Mouse (Mus musculus): ENCODE data around the gene Gtsf1.

Gtsf1 gene

GRCm38 (mm10) chr15:103377752-103378664 lies 52.3 kb downstream of the Gtsf1 start:
- no peak for DNase-seq

- DNase-seq = no peak
These were observed 53.4 kb downstream of the Gtsf1 start for GRCm38 (mm10) chr15:103376837-103377269.

DNA sequence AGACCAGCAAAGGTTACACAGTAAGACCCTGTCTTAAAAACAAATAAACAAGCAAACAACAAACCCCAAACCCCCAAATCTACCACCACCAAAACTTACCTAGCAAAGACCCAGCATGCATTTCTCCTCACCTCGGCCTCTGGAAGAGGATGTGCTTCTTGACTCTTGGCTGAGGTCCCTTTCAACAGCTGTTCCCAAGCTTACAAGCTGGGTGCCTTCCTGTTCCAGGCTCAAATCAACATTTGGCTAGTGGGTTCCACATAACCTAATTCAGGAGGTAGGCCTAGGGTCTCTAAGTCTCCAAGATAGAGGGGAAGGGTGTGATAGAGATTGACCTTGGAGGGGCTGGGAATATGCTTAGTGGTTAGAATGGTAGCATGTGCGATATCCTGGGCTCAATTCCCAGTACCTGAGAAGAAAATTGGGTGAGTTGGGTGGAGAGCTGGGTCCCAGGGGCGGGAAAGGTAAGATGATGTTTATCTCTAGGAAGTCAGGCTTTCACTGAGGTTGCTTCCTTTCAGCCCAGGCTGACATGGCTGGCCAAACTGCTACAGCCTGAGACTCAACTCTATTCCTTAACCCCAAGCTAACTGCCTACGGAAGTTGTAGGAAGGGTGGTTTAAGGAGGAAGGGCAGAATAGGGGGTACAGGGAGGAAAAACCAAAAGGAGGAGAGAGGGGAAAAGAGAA lies 55.0 kb downstream of the Gtsf1 start:
- DNase-seq = no peak

DNA sequence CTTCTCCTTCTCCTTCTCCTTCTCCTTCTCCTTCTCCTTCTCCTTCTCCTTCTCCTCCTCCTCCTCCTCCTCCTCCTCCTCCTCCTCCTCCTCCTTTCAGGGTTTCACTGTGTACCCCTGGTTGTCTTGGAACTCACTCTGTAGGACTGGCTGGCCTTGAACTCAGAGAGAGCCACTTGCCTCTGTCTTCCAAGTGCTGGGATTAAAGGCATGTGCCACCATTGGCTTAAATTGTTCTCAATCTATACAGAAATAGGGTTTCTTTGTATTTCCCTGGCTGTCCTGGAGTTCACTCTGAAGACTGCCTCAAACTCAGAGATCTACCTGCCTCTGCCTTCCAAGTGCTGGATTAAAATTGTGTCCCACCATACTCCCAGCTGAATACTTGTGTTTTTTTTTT lies 57.8 kb downstream of the Gtsf1 start:
- DNase-seq = no peak

DNA sequence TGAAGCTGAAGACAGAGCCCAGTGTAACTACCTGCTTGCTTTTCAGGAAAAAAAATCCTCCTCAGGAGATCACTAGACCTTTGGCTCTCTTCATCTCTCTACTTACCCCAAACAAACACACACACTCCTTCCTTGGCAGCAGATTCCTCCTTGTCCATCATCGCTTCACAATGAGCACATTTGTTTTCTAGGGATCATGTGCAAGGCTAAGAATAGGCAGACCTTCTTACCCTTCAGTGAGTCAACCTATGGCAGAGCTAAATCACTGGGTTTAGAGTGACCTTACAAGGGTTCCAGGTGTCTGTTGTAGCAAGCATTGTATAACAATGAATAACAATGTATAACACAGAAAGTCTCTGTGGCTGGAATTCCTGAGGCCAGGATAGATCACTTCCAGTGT lies 58.5 kb downstream of the Gtsf1 start:
- DNase-seq = no peak

- DNase-seq = no peak
These were observed 59.1 kb downstream of the Gtsf1 start for GRCm38 (mm10) chr15:103371208-103371607.

GRCm38 (mm10) chr15:103370462-103370861 lies 59.8 kb downstream of the Gtsf1 start:
- DNase-seq = no peak

DNA sequence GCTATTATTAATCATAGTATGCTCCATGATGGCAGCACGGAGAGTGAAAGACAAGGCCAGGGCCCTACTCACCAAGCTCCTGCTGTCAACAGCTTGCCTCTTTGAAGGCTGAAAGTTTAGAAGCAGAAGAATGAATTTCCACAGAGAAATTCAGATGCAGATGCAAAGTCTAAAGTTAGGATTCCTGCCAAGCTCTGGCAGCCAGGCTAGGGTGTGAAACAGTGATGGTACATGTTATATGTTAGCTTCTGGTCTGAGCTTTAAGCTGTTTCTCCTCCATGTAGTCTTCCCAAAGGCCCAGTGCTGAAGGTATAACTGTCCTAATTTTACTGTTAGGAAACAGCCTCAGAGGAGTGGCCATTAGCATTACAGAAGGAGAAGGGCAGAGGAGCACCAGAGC lies 61.1 kb downstream of the Gtsf1 start:
- no peak for DNase-seq

DNA sequence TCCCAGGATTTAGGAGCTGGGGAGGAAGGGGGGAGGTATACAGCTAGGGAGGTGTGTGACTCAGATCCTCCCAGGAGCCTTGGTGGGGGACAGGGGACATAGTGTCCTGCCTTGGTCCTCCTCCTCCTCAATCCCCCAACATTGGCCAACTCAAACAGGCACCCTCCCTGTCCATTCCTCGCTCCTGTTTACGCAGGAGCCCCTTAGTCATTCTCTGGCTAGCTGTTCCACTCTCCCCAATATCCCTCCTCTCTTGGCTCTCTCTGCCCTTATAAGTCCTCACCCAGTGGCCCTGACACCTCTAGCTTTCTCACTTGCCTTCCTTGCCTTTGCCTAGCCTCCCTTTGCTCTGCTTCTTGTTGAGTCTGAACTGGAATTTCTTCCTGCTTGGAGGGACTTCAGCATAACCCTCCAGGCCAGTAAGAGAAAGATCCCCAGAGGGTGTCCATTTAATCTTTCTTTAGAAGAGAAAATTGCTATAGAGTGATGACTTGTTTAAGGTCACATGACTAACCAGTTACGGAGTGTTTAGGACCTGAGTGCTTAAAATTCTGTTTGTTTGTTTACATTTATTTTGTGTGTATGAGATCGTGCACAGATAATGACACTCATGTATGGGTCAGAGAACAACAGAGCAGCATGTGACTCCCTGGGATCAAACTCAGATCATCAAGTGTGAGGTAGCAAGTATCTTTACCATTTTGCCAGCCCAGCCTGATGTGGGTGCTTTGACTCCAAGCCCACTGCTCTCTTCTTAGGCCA lies 61.9 kb downstream of the Gtsf1 start:
- DNase-seq = no peak

- DNase-seq = peak; percentile 35 to 39
These were observed 63.7 kb downstream of the Gtsf1 start, which contains the start of gene Itga5 for GRCm38 (mm10) chr15:103366376-103367149. Gene Itga5 (minus strand): TSS chr15:103366763.

DNA sequence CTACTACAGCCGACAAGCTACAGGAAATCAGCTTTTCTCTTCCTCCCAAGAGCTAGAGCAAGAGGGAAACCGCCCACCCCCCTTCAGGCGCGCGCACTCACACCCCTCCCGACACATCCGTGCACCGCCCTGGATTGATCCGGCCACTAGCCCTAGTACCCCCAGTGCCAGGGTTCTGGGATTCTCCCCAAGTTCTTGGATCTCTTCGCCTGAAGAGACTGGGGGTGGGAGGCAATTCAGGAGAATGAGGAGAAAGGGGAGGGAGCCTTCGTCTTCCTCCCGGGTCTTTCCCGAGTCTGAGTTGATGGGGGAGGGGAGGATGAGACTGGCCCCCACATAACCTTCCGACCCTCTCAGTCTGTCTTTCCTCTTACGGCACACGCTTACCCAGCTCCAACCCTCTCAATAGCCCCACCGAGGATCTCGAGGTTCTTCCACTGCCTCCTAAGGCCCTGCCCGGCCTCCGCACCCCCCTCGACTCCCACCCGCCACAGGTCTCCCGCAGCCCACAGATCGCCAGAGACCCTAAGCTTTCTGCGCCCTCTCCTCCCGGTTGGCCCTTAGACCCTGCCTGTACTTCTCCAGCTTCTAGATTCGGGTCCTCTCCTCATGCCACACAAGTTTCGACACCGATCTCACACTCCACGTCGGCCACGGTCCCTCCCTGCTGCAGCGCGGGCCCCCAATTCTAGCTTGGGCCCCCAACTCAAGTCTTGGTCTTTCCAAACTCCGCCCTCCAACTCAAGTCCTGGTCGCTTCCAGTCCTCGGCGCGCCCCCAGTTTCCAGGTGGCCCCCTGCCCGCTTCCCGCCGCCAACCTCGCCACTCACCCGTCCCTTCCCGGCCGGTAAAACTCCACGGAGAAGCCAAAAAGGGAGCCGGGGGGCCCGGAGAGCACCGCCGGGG lies 64.5 kb downstream of the Gtsf1 start:
- DNase-seq = peak; percentile 41 to 42

- DNase-seq = no peak
These were observed 65.5 kb downstream of the Gtsf1 start for GRCm38 (mm10) chr15:103364761-103365160.

DNA sequence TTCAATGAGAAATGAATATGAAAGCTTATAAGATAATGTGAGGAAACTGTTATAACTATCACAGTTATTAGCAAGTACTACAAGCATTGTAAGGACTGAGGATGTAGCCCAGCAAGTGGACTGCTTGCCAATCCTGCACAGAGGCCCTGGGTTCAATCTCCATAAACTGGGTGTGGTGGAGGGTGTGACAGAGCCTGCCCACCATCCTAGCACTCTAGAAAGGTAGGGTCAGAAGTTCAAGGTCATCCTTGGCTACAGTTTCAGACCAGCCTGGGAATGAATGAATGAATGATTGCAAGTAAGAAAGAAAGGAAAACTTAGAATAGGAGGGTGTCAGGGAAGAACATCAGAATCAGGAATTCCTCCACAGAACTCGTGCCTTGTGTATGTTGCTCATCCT lies 66.5 kb downstream of the Gtsf1 start:
- no peak for DNase-seq

GRCm38 (mm10) chr15:103362950-103363349 lies 67.3 kb downstream of the Gtsf1 start:
- DNase-seq = no peak

- DNase-seq = no peak
These were observed 67.9 kb downstream of the Gtsf1 start for GRCm38 (mm10) chr15:103362333-103362732.

- DNase-seq = peak; percentile 58 to 61
These were observed 69.0 kb downstream of the Gtsf1 start for GRCm38 (mm10) chr15:103361269-103361668.

DNA sequence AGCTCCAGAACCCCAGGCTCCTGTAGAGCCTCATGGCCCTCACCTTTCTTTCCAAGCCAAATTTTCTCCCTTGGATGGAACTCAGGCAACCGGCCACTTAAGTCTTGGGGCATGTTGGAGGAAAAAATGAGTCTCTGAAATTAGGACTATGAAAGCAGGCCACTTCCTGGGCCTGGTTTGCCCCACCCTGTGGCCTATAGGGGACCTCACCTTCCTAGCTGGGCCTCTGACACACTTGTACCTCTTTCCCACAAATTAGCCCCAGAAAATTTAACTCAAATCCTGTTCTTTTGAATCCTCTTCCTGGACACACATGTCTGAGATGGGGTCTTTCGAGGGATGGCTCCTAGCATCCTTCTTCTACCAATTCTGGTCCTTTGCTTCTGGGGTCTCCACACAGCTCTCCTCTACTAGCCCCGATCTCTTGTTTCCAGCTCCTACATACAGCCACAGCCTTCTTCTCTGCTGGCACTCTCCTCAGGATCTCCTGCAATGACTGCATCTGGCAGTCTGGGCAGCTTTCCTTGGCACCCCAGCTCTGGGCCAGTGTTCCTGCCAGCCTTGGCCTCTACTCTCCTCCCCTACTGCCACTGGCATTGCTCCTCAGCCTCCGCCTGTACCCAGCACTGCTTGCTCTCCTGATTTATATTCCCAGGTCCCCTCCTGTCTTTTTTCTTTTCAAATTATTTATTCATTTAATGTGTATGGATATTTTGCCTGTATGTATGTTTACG lies 70.2 kb downstream of the Gtsf1 start:
- no peak for DNase-seq

- no peak for DNase-seq
These were observed 71.2 kb downstream of the Gtsf1 start for GRCm38 (mm10) chr15:103359122-103359510.

DNA sequence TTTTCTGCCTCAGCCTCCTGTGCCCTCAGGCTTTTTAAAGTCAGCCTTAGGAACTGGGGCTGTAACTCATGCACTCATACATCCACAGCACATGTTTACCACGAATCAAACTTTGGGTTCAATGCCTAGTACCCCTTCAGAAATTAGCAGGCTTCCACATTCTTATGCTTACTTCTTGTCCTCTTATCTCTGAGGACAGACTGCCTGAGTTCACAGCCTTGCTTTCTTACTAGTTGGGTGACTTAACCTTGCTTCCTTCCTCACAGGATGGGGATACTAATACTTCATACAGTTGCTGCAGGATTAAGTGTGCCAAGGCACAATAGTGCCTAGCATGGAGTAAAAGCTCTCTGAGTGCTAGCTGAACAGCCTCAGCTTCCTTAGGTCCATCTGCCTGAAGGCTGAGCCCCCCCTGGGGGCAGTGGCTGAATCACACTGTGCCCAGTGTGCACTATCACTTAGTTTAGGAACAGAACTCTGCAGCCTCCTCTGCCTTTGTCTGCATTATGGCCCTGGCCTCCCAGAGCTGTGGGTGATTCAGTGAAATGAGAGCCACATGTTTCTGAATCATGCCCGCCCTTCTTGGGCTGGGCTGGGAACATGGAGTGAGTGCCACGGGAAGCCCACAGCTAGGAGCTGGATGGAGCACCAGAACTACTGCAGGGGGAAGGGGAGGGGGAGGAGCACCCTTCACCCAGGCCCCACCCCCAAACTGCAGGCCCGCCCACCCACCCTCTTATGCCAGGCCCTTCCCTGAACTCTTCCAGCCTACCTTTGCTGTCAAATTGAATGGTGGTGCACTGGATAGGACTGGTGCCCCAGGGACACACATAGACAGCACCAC lies 71.8 kb downstream of the Gtsf1 start:
- DNase-seq = no peak

DNA sequence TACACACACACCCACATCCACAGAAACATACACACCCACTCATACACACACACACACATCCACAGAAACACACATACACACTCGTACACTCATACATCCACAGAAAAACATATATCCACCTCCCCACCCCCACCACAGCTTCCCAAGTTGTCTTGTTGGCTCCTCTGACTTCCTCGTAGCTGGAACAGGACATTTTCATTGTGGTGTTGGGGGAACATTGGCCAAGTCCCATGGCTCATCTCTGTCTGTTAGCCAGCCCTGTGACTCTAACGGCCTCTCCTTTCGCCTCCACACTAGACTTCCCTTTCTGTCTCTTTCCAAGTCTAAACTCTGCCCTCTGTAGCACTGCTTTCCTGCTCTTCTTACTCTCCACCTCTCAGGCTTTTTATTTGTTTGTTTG lies 72.5 kb downstream of the Gtsf1 start:
- no peak for DNase-seq
